Mouse (Mus musculus): Measurements from ENCODE around the gene Borcs7.

Gene Borcs7

GRCm38 (mm10) chr19:46689460-46690372 lies at the start of gene Borcs7:
Gene Borcs7, plus strand, starts transcription at chr19:46689906.
- peak; percentile 89 for DNase-seq (ENCODE audit: low read depth, low spot score)

- DNase-seq (ENCODE audit: low read depth, low spot score), result no peak
Observed at GRCm38 (mm10) chr19:46640780-46641179, 48.9 kb upstream of the Borcs7 start.

- no peak for DNase-seq (ENCODE audit: low read depth, low spot score)
Observed at GRCm38 (mm10) chr19:46641420-46642085, 48.2 kb upstream of the Borcs7 start.

GRCm38 (mm10) chr19:46642136-46642753 lies 47.5 kb upstream of the Borcs7 start:
- no peak for DNase-seq (ENCODE audit: low read depth, low spot score)

- DNase-seq (ENCODE audit: low read depth, low spot score), result no peak
Observed at GRCm38 (mm10) chr19:46643236-46643635, 46.5 kb upstream of the Borcs7 start.

GRCm38 (mm10) chr19:46644343-46644792 lies 45.3 kb upstream of the Borcs7 start:
- DNase-seq (ENCODE audit: low read depth, low spot score), result no peak

- peak; percentile 26 for DNase-seq (ENCODE audit: low read depth, low spot score)
Observed at GRCm38 (mm10) chr19:46644793-46645602, 44.7 kb upstream of the Borcs7 start.

- DNase-seq (ENCODE audit: low read depth, low spot score), result no peak
Observed at GRCm38 (mm10) chr19:46646041-46646481, 43.6 kb upstream of the Borcs7 start.

- no peak for DNase-seq (ENCODE audit: low read depth, low spot score)
Observed at GRCm38 (mm10) chr19:46647254-46647653, 42.5 kb upstream of the Borcs7 start.

GRCm38 (mm10) chr19:46647850-46648249 lies 41.9 kb upstream of the Borcs7 start:
- no peak for DNase-seq (ENCODE audit: low read depth, low spot score)

- DNase-seq (ENCODE audit: low read depth, low spot score), result no peak
Observed at GRCm38 (mm10) chr19:46648565-46648964, 41.1 kb upstream of the Borcs7 start.

- DNase-seq (ENCODE audit: low read depth, low spot score), result no peak
Observed at GRCm38 (mm10) chr19:46653188-46653587, 36.5 kb upstream of the Borcs7 start.

- DNase-seq (ENCODE audit: low read depth, low spot score), result no peak
Observed at GRCm38 (mm10) chr19:46653616-46654235, 36.0 kb upstream of the Borcs7 start.

GRCm38 (mm10) chr19:46655626-46656025 lies 34.1 kb upstream of the Borcs7 start:
- DNase-seq (ENCODE audit: low read depth, low spot score), result no peak

- no peak for DNase-seq (ENCODE audit: low read depth, low spot score)
Observed at GRCm38 (mm10) chr19:46656151-46656840, 33.4 kb upstream of the Borcs7 start.

GRCm38 (mm10) chr19:46657339-46658020 lies 32.2 kb upstream of the Borcs7 start:
- DNase-seq (ENCODE audit: low read depth, low spot score), result no peak

GRCm38 (mm10) chr19:46658348-46658747 lies 31.4 kb upstream of the Borcs7 start:
- DNase-seq (ENCODE audit: low read depth, low spot score), result no peak

- DNase-seq (ENCODE audit: low read depth, low spot score), result no peak
Observed at GRCm38 (mm10) chr19:46658851-46659250, 30.9 kb upstream of the Borcs7 start.

GRCm38 (mm10) chr19:46661511-46661910 lies 28.2 kb upstream of the Borcs7 start:
- no peak for DNase-seq (ENCODE audit: low read depth, low spot score)

GRCm38 (mm10) chr19:46662214-46662613 lies 27.5 kb upstream of the Borcs7 start:
- no peak for DNase-seq (ENCODE audit: low read depth, low spot score)
